Mouse (Mus musculus): Measurements from ENCODE around the gene Efhd1. TPM values are rescaled to one million over a fixed set of nuclear protein-coding genes. Genes with fewer than 3 reads are reported as not detected.
A peak's percentile ranks its signal among the peaks of the same experiment; 100 is the strongest.

Gene Efhd1
- 152 and 161 TPM in 2 replicates for polyA plus RNA-seq (2012; rRNA removed)

DNA sequence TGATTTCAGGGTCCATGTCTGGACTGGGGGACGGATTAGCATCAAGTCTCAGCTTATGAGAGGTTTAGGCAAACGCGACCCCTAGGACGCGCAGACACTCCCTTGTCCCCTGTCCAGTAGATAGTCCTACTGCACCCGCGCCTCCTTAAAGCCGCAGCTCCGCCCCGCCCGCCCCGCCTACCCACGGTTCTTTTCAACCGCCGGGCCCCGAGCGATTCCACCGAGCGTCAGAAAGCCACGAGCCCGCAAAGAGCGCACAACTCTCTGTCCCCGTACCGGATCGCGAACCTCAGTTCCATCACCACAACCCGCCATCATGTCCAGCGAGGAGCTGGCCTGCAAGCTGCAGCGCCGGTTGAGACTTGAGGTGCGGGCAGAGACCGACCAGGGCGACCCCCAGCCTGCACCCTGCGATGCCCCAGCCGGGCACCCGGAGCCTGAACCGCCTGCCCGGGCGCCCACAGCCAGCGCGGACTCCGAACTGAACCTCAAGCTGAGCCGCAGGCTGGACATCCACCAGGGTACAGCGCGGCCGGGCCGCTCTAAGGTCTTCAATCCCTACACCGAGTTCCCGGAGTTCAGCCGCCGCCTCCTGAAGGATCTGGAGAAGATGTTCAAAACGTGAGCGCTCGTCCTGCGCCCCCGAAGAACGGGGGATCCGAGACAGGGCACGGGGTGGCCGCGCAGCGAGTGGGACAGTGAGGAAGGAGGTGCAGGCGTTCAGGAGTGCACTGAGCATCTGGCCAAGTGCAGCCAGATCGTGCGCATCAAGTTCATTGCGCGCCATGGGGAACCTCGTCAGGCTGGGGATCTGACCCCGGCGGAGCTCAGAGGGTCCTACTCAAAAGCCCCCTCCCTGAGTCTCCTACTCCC, at the start of gene Efhd1:
Gene Efhd1, plus strand, starts transcription at position 230 of the 873 bp plus-strand sequence.
- WGBS = under 1% methylated on average over 70 of the region's 70 CpGs
- Histone ChIP-seq H3K27me3 (replicated peaks; ENCODE audit: control insufficient read depth, insufficient read depth, low read length) (no peaks in the 10 kb centered on the region), H3K4me1 (ENCODE audit: control insufficient read depth, insufficient read depth, low read length) (peaks cover 8% of the 10 kb centered on the region; the same call in 1 of the 2 replicates), H3K4me3 (ENCODE audit: insufficient read depth, low read depth, low read length) (peak within 1 kb of the TSS; percentile 74), H3K36me3 (ENCODE audit: control insufficient read depth, insufficient read depth, low read length) (no peaks in the 10 kb centered on the region), H3K27ac (ENCODE audit: insufficient read depth, low read depth, low read length) (peak within 1 kb of the TSS; percentile 88)
- TF ChIP-seq CTCF (conservative IDR thresholded peaks at IDR 0.05; ENCODE audit: insufficient read depth, insufficient read length, low read depth, low read length) (no peak), POLR2A (IDR thresholded peaks at IDR 0.05; ENCODE audit: low read depth, low read length) (peak; percentile 27)
- DNase-seq = peak; percentile 75

DNA sequence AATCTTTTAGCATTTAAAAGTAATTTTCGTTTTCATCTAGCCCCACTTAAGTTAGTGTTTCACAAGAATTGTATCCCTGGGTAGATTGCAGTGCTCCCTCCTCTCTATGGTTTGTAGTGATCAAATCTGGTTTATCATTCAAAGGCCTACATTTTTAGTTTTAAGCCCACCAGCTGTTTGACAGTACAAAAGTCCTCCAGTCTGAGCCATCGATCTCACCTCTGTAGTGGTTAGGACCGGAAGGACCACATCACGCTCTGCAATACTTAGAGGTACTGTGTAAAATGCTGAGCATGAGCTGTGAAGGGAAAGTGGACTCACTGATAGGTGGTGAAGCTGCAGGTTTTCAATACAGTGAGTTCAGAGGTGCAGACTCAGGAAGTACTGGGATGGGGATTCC, 49.4 kb upstream of the Efhd1 start:
- 3% methylated on average over 4 of the region's 4 CpGs for WGBS
- no peak overlapping the region; the same call in 1 of the 2 replicates for H3K27ac ChIP-seq (ENCODE audit: insufficient read depth, low read depth, low read length)

DNA sequence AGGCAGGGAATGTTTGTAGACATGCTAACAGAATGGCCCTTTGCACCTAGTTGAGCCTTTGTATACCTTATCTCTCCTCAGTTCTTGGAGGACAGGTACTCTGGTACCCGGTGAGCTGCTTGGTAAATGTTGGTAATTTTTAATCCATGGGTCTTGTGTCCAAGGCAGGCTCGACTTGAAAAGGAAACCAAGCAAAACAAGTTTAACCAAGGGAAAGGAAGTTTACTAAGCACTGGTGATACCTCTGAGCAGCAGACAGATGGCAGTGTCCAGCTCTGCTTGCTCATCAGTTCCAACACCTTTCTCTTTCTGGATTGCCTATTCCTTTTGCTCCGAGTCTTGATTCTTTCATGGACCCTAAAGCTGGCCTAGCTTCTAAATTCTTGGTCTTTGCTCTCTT, 46.2 kb upstream of the Efhd1 start:
- H3K4me3 ChIP-seq (ENCODE audit: insufficient read depth, low read depth, low read length) = no peak overlapping the region
- peak overlapping the region; percentile 63 for H3K27ac ChIP-seq (ENCODE audit: insufficient read depth, low read depth, low read length)
- H3K27me3 ChIP-seq (replicated peaks; ENCODE audit: control insufficient read depth, insufficient read depth, low read length) = no peaks in the 10 kb centered on the region
- H3K36me3 ChIP-seq (ENCODE audit: control insufficient read depth, insufficient read depth, low read length) = peaks cover 23% of the 10 kb centered on the region
- TF ChIP-seq POLR2A (IDR thresholded peaks at IDR 0.05; ENCODE audit: low read depth, low read length) (no peak), CTCF (conservative IDR thresholded peaks at IDR 0.05; ENCODE audit: insufficient read depth, insufficient read length, low read depth, low read length) (peak; percentile 77)
- H3K4me1 ChIP-seq (ENCODE audit: control insufficient read depth, insufficient read depth, low read length) = peaks cover 21% of the 10 kb centered on the region
- 20% methylated on average over 3 of the region's 3 CpGs for WGBS
- peak; percentile 83 for DNase-seq

More for the DNA sequence above, 49.4 kb upstream of the Efhd1 start:
- TF ChIP-seq POLR2A (IDR thresholded peaks at IDR 0.05; ENCODE audit: low read depth, low read length) = no peak
- TF ChIP-seq CTCF (conservative IDR thresholded peaks at IDR 0.05; ENCODE audit: insufficient read depth, insufficient read length, low read depth, low read length) = no peak
- H3K4me1 ChIP-seq (ENCODE audit: control insufficient read depth, insufficient read depth, low read length) = peaks cover 21% of the 10 kb centered on the region
- H3K4me3 ChIP-seq (ENCODE audit: insufficient read depth, low read depth, low read length) = peak overlapping the region; percentile 83
- peaks cover 1% of the 10 kb centered on the region; the same call in 1 of the 2 replicates for H3K36me3 ChIP-seq (ENCODE audit: control insufficient read depth, insufficient read depth, low read length)
- no peaks in the 10 kb centered on the region for H3K27me3 ChIP-seq (replicated peaks; ENCODE audit: control insufficient read depth, insufficient read depth, low read length)
- peak; percentile 12 for DNase-seq

DNA sequence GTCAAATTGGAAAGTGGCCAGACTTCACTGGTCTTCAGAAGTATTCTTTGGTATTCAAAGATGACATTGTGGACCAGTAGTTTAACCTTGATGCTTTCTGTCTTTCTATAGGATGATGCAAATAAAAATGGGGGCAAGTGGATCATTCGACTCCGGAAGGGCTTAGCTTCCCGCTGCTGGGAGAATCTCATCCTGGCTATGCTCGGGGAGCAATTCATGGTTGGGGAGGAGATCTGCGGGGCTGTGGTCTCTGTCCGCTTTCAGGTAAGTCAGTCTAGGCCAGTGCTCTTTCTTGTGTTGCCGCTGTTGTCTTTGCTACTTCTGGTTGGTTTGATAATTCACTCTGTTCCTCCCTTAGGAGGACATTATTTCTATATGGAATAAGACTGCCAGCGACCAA, 38.4 kb upstream of the Efhd1 start:
- 96% methylated on average over 8 of the region's 8 CpGs for WGBS
- TF ChIP-seq POLR2A (IDR thresholded peaks at IDR 0.05; ENCODE audit: low read depth, low read length) = no peak
- no peak for TF ChIP-seq CTCF (conservative IDR thresholded peaks at IDR 0.05; ENCODE audit: insufficient read depth, insufficient read length, low read depth, low read length)
- Histone ChIP-seq H3K4me3 (ENCODE audit: insufficient read depth, low read depth, low read length) (no peak overlapping the region), H3K27ac (ENCODE audit: insufficient read depth, low read depth, low read length) (no peak overlapping the region), H3K36me3 (ENCODE audit: control insufficient read depth, insufficient read depth, low read length) (peaks cover 29% of the 10 kb centered on the region), H3K27me3 (replicated peaks; ENCODE audit: control insufficient read depth, insufficient read depth, low read length) (no peaks in the 10 kb centered on the region), H3K4me1 (ENCODE audit: control insufficient read depth, insufficient read depth, low read length) (no peaks in the 10 kb centered on the region)
- no peak for DNase-seq

DNA sequence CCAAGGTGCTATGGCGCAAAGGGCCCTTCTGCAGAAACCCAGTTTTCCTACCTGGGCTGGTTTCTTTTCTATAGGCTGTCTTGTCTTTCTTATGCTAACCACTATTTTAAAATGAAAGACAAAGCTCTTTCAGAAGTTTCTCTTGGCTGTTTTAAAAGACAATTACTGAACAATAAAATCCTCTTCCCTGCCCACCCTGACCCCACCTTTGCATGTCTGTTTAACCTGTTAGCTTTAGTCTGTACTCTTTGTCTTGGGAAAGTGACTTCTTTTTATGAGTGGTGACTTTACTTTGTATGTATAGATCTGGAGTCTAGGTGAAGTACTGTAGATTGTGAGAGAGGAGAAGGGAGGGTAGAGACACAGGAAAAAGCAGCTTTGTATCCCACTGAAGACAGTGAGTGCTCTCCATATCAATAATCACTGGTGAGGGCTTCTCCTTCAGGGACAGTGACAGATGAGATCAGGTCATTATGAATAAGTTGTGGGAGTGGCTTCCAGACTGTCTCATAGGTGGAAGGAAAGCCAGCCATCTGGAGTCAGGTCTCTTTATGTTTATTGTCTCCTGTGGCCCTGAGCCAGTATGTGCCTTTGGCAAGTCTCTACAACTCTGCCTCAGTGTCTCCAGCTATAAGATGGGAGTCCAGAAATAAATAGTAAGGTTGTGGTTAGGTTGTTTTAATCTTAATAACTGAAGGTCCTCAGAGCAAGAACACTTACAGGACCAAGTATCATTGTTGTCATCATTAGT, 37.6 kb upstream of the Efhd1 start:
- H3K36me3 ChIP-seq (ENCODE audit: control insufficient read depth, insufficient read depth, low read length) = peaks cover 23% of the 10 kb centered on the region
- H3K4me3 ChIP-seq (ENCODE audit: insufficient read depth, low read depth, low read length) = no peak overlapping the region
- no peak overlapping the region for H3K27ac ChIP-seq (ENCODE audit: insufficient read depth, low read depth, low read length)

GRCm38 (mm10) chr1:87227160-87227550, 37.0 kb upstream of the Efhd1 start:
- TF ChIP-seq POLR2A (IDR thresholded peaks at IDR 0.05; ENCODE audit: low read depth, low read length) (no peak), CTCF (conservative IDR thresholded peaks at IDR 0.05; ENCODE audit: insufficient read depth, insufficient read length, low read depth, low read length) (no peak)
- no peak for DNase-seq
- H3K27me3 ChIP-seq (replicated peaks; ENCODE audit: control insufficient read depth, insufficient read depth, low read length) = no peaks in the 10 kb centered on the region
- WGBS = 94% methylated on average over 3 of the region's 3 CpGs
- H3K4me1 ChIP-seq (ENCODE audit: control insufficient read depth, insufficient read depth, low read length) = no peaks in the 10 kb centered on the region
- H3K4me3 ChIP-seq (ENCODE audit: insufficient read depth, low read depth, low read length) = no peak overlapping the region
- no peak overlapping the region for H3K27ac ChIP-seq (ENCODE audit: insufficient read depth, low read depth, low read length)
- peaks cover 18% of the 10 kb centered on the region for H3K36me3 ChIP-seq (ENCODE audit: control insufficient read depth, insufficient read depth, low read length)

More for the DNA sequence above, 37.6 kb upstream of the Efhd1 start:
- TF ChIP-seq CTCF (conservative IDR thresholded peaks at IDR 0.05; ENCODE audit: insufficient read depth, insufficient read length, low read depth, low read length) (no peak), POLR2A (IDR thresholded peaks at IDR 0.05; ENCODE audit: low read depth, low read length) (no peak)
- no peak for DNase-seq
- Histone ChIP-seq H3K27me3 (replicated peaks; ENCODE audit: control insufficient read depth, insufficient read depth, low read length) (no peaks in the 10 kb centered on the region), H3K4me1 (ENCODE audit: control insufficient read depth, insufficient read depth, low read length) (no peaks in the 10 kb centered on the region)
- WGBS = 95% methylated on average over 1 of the region's 1 CpGs

- Histone ChIP-seq H3K4me1 (ENCODE audit: control insufficient read depth, insufficient read depth, low read length) (no peaks in the 10 kb centered on the region), H3K27me3 (replicated peaks; ENCODE audit: control insufficient read depth, insufficient read depth, low read length) (no peaks in the 10 kb centered on the region), H3K4me3 (ENCODE audit: insufficient read depth, low read depth, low read length) (no peak overlapping the region), H3K36me3 (ENCODE audit: control insufficient read depth, insufficient read depth, low read length) (peaks cover 7% of the 10 kb centered on the region), H3K27ac (ENCODE audit: insufficient read depth, low read depth, low read length) (no peak overlapping the region)
- WGBS = 65% methylated on average over 5 of the region's 5 CpGs
- TF ChIP-seq POLR2A (IDR thresholded peaks at IDR 0.05; ENCODE audit: low read depth, low read length) = no peak
- no peak for TF ChIP-seq CTCF (conservative IDR thresholded peaks at IDR 0.05; ENCODE audit: insufficient read depth, insufficient read length, low read depth, low read length)
- peak; percentile 48 for DNase-seq
These were observed 33.6 kb upstream of the Efhd1 start for GRCm38 (mm10) chr1:87230606-87231005.

Data from kidney, adult 2 months (tissue).